Mouse (Mus musculus): Measurements from ENCODE around the gene Fmn2.

- TF ChIP-seq CTCF (IDR thresholded peaks at IDR 0.05; ENCODE audit: borderline replicate concordance, control insufficient read depth, extremely low read depth, insufficient read depth, low read length, poor library complexity) (no peak), POLR2A (IDR thresholded peaks at IDR 0.05; ENCODE audit: control insufficient read depth, extremely low read depth, insufficient read depth, low read length, poor library complexity) (no peak)
Observed at GRCm38 (mm10) chr1:174703909-174704308, 202.3 kb downstream of the Fmn2 start.

Data from thymus, adult 2 months (tissue).